Mouse (Mus musculus) intestine, embryonic 14.5 days (tissue): ENCODE measurements around the gene Adgrl3. TPM values are rescaled to one million over a fixed set of nuclear protein-coding genes. Genes with fewer than 3 reads are reported as not detected.

ENCODE experiments used
- ATAC-seq: fragments of 200-750 bp; cut with Nextera tagmentation; replicated peaks from 2 replicates; pipeline ENCODE4 v1.8.0; 2017; ENCODE audit warnings: low read depth, moderate number of reproducible peaks, moderate TSS enrichment, moderate library complexity; ENCODE audit not compliant: low FRiP score, low TSS enrichment
- DNase-seq: peaks from one replicate; pipeline ENCODE4 v3.0.0-alpha.2; 2018; ENCODE audit warnings: low spot score
- H3K27ac ChIP-seq: fragments of 300-500 bp; sonication (generic); 2 replicates; pipeline ENCODE4 v1.5.1; 2014; ENCODE audit warnings: low read depth, mild to moderate bottlenecking, control low read depth
- H3K27me3 ChIP-seq: fragments of 300-500 bp; sonication (generic); replicated peaks from 2 replicates; pipeline ENCODE4 v1.6.1; 2014; ENCODE audit warnings: low read length, control low read depth; ENCODE audit not compliant: control insufficient read depth, insufficient read depth
- H3K36me3 ChIP-seq: fragments of 300-500 bp; sonication (generic); 2 replicates; pipeline ENCODE4 v1.6.1; 2014; ENCODE audit warnings: low read length, control low read depth; ENCODE audit not compliant: control insufficient read depth, insufficient read depth
- H3K4me1 ChIP-seq: fragments of 300-500 bp; sonication (generic); replicated peaks from 2 replicates; pipeline ENCODE4 v1.6.1; 2014; ENCODE audit warnings: low read length, control low read depth, mixed read lengths; ENCODE audit not compliant: control insufficient read depth, insufficient read depth
- H3K4me2 ChIP-seq: fragments of 300-500 bp; sonication (generic); 2 replicates; pipeline ENCODE4 v1.6.1; 2014; ENCODE audit warnings: low read length
- H3K4me3 ChIP-seq: fragments of 300-500 bp; sonication (generic); 2 replicates; pipeline ENCODE4 v1.5.1; 2014; ENCODE audit warnings: low read depth, low read length, control low read depth, mixed read lengths
- H3K9ac ChIP-seq: fragments of 300-500 bp; sonication (generic); 2 replicates; pipeline ENCODE4 v1.6.1; 2014; ENCODE audit warnings: mild to moderate bottlenecking, low read length
- H3K9me3 ChIP-seq: fragments of 300-500 bp; sonication (generic); 2 replicates; pipeline ENCODE4 v1.6.1; 2016; ENCODE audit warnings: low read length, control low read depth; ENCODE audit not compliant: control insufficient read depth
- WGBS: fragments of 180-500 bp; shearing (Covaris S2); extraction: QIAGEN DNeasy Blood & Tissue Kit; methylation state at CpG from one replicate; pipeline ENCODE4 v1.1.7; 2014; 5-methylcytosine and 5-hydroxymethylcytosine counted together
- polyA plus RNA-seq: library from polyadenylated mRNA; unstranded; fragments of >200 nt; fragmentation: Nextera tagmentation; extraction: Ambion mirVana; gene quantifications from 2 replicates; pipeline ENCODE4 v1.2.1, GENCODE M21; 2014

Adgrl3 gene
- polyA plus RNA-seq, 1 experiment from 2014 or later = 13.5 TPM

GRCm38 (mm10) chr5:81483890-81484289, 464.0 kb downstream of the Adgrl3 start:
- H3K27me3 ChIP-seq = no peaks in the 10 kb centered on the region
- H3K9ac ChIP-seq = no peak overlapping the region
- ATAC-seq = no peak
- no peaks in the 10 kb centered on the region for H3K4me1 ChIP-seq
- no peaks in the 10 kb centered on the region for H3K36me3 ChIP-seq
- DNase-seq = no peak
- no peak overlapping the region for H3K4me2 ChIP-seq
- 63% methylated on average over 3 of the region's 3 CpGs for WGBS
- H3K4me3 ChIP-seq = no peak overlapping the region
- no peaks in the 10 kb centered on the region for H3K9me3 ChIP-seq
- H3K27ac ChIP-seq = no peak overlapping the region

- no peak overlapping the region for H3K4me2 ChIP-seq
- WGBS = 90% methylated on average over 3 of the region's 3 CpGs
- no peak overlapping the region for H3K27ac ChIP-seq
- H3K9ac ChIP-seq = no peak overlapping the region
- DNase-seq = no peak
- H3K27me3 ChIP-seq = no peaks in the 10 kb centered on the region
- no peaks in the 10 kb centered on the region for H3K9me3 ChIP-seq
- H3K4me1 ChIP-seq = no peaks in the 10 kb centered on the region
- H3K4me3 ChIP-seq = no peak overlapping the region
- H3K36me3 ChIP-seq = no peaks in the 10 kb centered on the region
- ATAC-seq = no peak
These were observed 481.1 kb downstream of the Adgrl3 start for GRCm38 (mm10) chr5:81501076-81501475.

GRCm38 (mm10) chr5:81518720-81519496, 499.0 kb downstream of the Adgrl3 start:
- Histone ChIP-seq H3K9me3 (no peaks in the 10 kb centered on the region), H3K27ac (no peak overlapping the region), H3K4me1 (no peaks in the 10 kb centered on the region; the same call in 1 of the 2 replicates), H3K4me2 (no peak overlapping the region), H3K36me3 (no peaks in the 10 kb centered on the region), H3K9ac (no peak overlapping the region), H3K4me3 (no peak overlapping the region), H3K27me3 (no peaks in the 10 kb centered on the region)
- ATAC-seq (no peak), DNase-seq (no peak)
- WGBS = 57% methylated on average over 5 of the region's 5 CpGs

- H3K4me2 ChIP-seq = peak overlapping the region; percentile 30
- H3K4me3 ChIP-seq = no peak overlapping the region
- no peak overlapping the region for H3K9ac ChIP-seq
- H3K36me3 ChIP-seq = no peaks in the 10 kb centered on the region
- DNase-seq (peak; percentile 51), ATAC-seq (0 out of 2 replicates have a peak, but pooled peaks have one; percentile 43)
- H3K4me1 ChIP-seq = no peaks in the 10 kb centered on the region; the same call in 1 of the 2 replicates
- no peaks in the 10 kb centered on the region for H3K9me3 ChIP-seq
- no peaks in the 10 kb centered on the region for H3K27me3 ChIP-seq
- WGBS = 26% methylated on average over 11 of the region's 11 CpGs
- no peak overlapping the region for H3K27ac ChIP-seq
These were observed 499.8 kb downstream of the Adgrl3 start for GRCm38 (mm10) chr5:81519497-81520382.

- WGBS = 85% methylated on average over 4 of the region's 4 CpGs
- Histone ChIP-seq H3K36me3 (no peaks in the 10 kb centered on the region), H3K4me1 (no peaks in the 10 kb centered on the region; the same call in 1 of the 2 replicates), H3K4me3 (no peak overlapping the region), H3K4me2 (no peak overlapping the region), H3K9ac (no peak overlapping the region), H3K27me3 (no peaks in the 10 kb centered on the region), H3K9me3 (no peaks in the 10 kb centered on the region), H3K27ac (no peak overlapping the region)
- no peak for ATAC-seq
- no peak for DNase-seq
These were observed 502.8 kb downstream of the Adgrl3 start for GRCm38 (mm10) chr5:81522760-81523159.

- Histone ChIP-seq H3K4me2 (no peak overlapping the region), H3K4me3 (no peak overlapping the region), H3K4me1 (no peaks in the 10 kb centered on the region; the same call in 1 of the 2 replicates), H3K9ac (no peak overlapping the region), H3K27ac (no peak overlapping the region), H3K9me3 (no peaks in the 10 kb centered on the region), H3K36me3 (no peaks in the 10 kb centered on the region), H3K27me3 (no peaks in the 10 kb centered on the region)
- DNase-seq = no peak
- ATAC-seq = no peak
- 80% methylated on average over 12 of the region's 12 CpGs for WGBS
These were observed 504.6 kb downstream of the Adgrl3 start for GRCm38 (mm10) chr5:81524532-81524961.

GRCm38 (mm10) chr5:81525326-81525725, 505.4 kb downstream of the Adgrl3 start:
- Histone ChIP-seq H3K4me3 (no peak overlapping the region), H3K9ac (no peak overlapping the region), H3K27me3 (no peaks in the 10 kb centered on the region), H3K9me3 (no peaks in the 10 kb centered on the region), H3K4me2 (no peak overlapping the region), H3K27ac (no peak overlapping the region), H3K36me3 (no peaks in the 10 kb centered on the region), H3K4me1 (no peaks in the 10 kb centered on the region)
- no peak for ATAC-seq
- DNase-seq = no peak
- WGBS = 87% methylated on average over 2 of the region's 2 CpGs

GRCm38 (mm10) chr5:81531639-81532038, 511.7 kb downstream of the Adgrl3 start:
- Histone ChIP-seq H3K4me2 (no peak overlapping the region), H3K4me3 (no peak overlapping the region), H3K9ac (no peak overlapping the region), H3K27ac (no peak overlapping the region), H3K27me3 (no peaks in the 10 kb centered on the region), H3K4me1 (no peaks in the 10 kb centered on the region), H3K9me3 (no peaks in the 10 kb centered on the region), H3K36me3 (no peaks in the 10 kb centered on the region)
- no peak for DNase-seq
- 77% methylated on average over 4 of the region's 4 CpGs for WGBS
- no peak for ATAC-seq
